Mouse (Mus musculus) heart, adult 10 weeks (tissue): ENCODE measurements around the gene 9430015G10Rik. TPM values are rescaled to one million over a fixed set of nuclear protein-coding genes. Genes with fewer than 3 reads are reported as not detected.

Experiments
- polyA plus RNA-seq: library from polyadenylated mRNA; stranded (reverse); fragments of 350-450 nt; fragmentation: Illumina TruSeq; extraction: RNeasy Lipid Tissue Mini Kit (QIAGEN cat#74804); gene quantifications from one replicate; pipeline ENCODE4 v1.2.3, GENCODE M21; 2014; ENCODE audit warnings: low read depth, low replicate concordance

Gene 9430015G10Rik
- 5.9 TPM for polyA plus RNA-seq

GRCm38 (mm10) chr4:156109570-156110331 lies at the start of gene 9430015G10Rik:
Gene 9430015G10Rik, plus strand, starts transcription at chr4:156109982.

GRCm38 (mm10) chr4:156130436-156130835 lies 20.7 kb downstream of the 9430015G10Rik start, which contains the start of gene Rnf223:
Gene Rnf223, plus strand, starts transcription at chr4:156130513.

Other genes starting within 250 kb of the 9430015G10Rik start
- 0.21 TPM for gene Tas1r3, start 246.6 kb upstream of the 9430015G10Rik start, polyA plus RNA-seq
- gene Cptp, start 240.5 kb upstream of the 9430015G10Rik start, polyA plus RNA-seq, result 4.2 TPM
- gene Ints11, start 240.4 kb upstream of the 9430015G10Rik start, polyA plus RNA-seq, result 19.1 TPM
- gene Pusl1, start 218.2 kb upstream of the 9430015G10Rik start, polyA plus RNA-seq, result 15.5 TPM
- 10.2 TPM for gene Acap3, start 218.2 kb upstream of the 9430015G10Rik start, polyA plus RNA-seq
- 50.9 TPM for gene Ube2j2, start 166.2 kb upstream of the 9430015G10Rik start, polyA plus RNA-seq
- 18.6 TPM for gene C1qtnf12, start 147.7 kb upstream of the 9430015G10Rik start, polyA plus RNA-seq
- gene B3galt6, start 117.3 kb upstream of the 9430015G10Rik start, polyA plus RNA-seq, result 2.0 TPM
- gene Sdf4, start 117.1 kb upstream of the 9430015G10Rik start, polyA plus RNA-seq, result 104 TPM
- gene Tnfrsf4, start 96.1 kb upstream of the 9430015G10Rik start, polyA plus RNA-seq, result not detected
- gene Tnfrsf18, start 83.8 kb upstream of the 9430015G10Rik start, polyA plus RNA-seq, result not detected
- not detected for gene Ttll10, start 50.6 kb upstream of the 9430015G10Rik start, polyA plus RNA-seq
- gene Rnf223, start 20.5 kb downstream of the 9430015G10Rik start, polyA plus RNA-seq, result not detected
- gene Agrn, start 87.5 kb downstream of the 9430015G10Rik start, polyA plus RNA-seq, result 39.4 TPM
- gene Isg15, start 90.8 kb downstream of the 9430015G10Rik start, polyA plus RNA-seq, result 10.3 TPM
- gene AW011738, start 93.3 kb downstream of the 9430015G10Rik start, polyA plus RNA-seq, result 7.6 TPM
- gene Perm1, start 105.9 kb downstream of the 9430015G10Rik start, polyA plus RNA-seq, result 246 TPM
- gene Plekhn1, start 124.9 kb downstream of the 9430015G10Rik start, polyA plus RNA-seq, result 15.0 TPM
- gene Noc2l, start 126.0 kb downstream of the 9430015G10Rik start, polyA plus RNA-seq, result 33.6 TPM
- not detected for gene Samd11, start 145.7 kb downstream of the 9430015G10Rik start, polyA plus RNA-seq
- not detected for gene Vmn2r-ps159, start 221.1 kb downstream of the 9430015G10Rik start, polyA plus RNA-seq